Mouse (Mus musculus) telencephalon, adult 2 months (tissue): ENCODE measurements around the gene Gm17545.
A peak's percentile ranks its signal among the peaks of the same experiment; 100 is the strongest.
"Not testable (repeated sequence)": the region's sequence is repeated elsewhere in the genome, so short reads cannot be mapped to it uniquely, and the experiment has no call there.

Experiments
- DNase-seq: peaks from one replicate; pipeline ENCODE4 v3.0.0-alpha.2; 2011; ENCODE audit warnings: low read depth, low spot score

The Gm17545 gene

DNA sequence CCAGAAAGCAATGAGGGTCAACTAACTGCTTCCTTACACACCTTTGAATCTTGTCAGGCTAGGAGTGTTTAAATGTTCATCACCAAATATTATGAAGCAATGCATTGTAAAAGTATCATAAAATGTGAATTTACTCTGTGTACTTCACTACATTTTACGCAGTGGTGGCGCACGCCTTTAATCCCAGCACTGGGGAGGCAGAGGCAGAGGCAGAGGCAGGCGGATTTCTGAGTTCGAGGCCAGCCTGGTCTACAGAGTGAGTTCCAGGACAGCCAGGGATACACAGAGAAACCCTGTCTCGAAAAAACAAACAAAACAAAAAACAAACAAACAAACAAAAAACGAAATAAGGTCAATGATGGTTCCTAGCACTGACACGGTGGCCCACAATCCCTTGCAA is at the start of gene Gm17545:
Gene Gm17545 (plus strand): TSS at position 301 of the 400 bp plus-strand sequence.
- DNase-seq = not testable (repeated sequence)

DNA sequence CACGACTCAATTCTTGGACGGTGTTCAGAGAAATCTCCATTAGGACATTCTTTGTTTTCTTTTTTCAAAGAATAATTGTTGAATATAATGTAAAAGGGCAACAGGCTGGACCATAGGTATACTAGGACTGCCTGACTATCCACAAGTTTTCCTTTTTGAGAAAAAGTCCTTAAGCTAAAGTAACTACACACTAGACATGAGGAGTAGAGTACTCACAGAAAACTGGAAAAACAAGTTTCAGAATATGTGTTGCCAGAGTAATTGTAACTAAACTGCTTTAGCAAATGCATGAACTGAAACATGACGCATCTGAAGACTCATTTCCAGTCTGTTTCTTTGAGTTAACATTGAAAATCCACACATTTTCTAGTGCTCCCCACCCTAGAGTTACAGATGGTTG is 48.7 kb upstream of the Gm17545 start:
- DNase-seq = no peak

- DNase-seq = not testable (repeated sequence)
Measured at GRCm38 (mm10) chr9:22407633-22408032, 46.5 kb upstream of the Gm17545 start.

GRCm38 (mm10) chr9:22408344-22408743 is 45.7 kb upstream of the Gm17545 start:
- DNase-seq = peak; percentile 58

GRCm38 (mm10) chr9:22409501-22409900 is 44.6 kb upstream of the Gm17545 start:
- no peak for DNase-seq

DNA sequence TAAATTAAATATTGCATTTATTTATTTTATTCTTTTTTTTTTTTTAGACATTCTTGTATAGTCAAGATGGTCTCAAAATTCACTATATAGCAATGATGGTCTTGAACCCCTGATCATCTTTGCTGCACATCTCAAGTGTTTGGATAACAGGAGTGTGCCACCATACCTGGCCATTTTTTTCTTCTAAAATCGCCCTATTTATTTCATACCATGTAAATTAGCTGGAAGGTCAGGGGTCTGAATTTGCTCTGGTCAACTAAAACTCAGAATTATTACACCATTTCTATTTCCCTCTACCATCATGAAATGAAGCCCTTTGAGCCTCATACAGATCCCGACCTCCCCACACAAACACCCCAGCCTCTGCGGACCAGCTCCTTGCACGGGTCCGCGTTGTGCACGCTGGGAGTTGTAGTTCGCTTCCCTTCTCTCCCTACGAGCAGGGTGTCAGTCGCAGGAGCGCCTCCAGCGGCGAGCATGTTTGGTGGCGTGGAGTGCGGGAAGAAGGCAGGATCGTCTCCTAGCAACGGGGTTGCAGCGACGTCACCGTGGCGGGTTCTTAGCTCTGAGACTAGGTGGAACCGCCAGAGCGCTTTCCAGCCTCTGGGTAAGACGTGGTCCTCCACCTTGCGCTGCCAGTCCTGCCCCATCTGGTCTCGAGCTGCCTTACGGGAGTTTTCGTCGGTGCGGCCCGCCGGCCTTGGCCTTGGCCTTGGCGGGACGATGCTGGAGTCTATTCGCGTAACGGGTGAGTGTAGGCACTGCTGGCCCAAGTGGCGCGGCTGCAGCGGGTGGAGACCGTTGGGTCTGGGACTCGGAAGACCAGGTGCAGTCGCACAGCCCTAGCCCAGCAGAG is 42.9 kb upstream of the Gm17545 start, which contains the start of gene 9530077C05Rik:
Gene 9530077C05Rik (plus strand): TSS at position 512 of the 856 bp plus-strand sequence.
- DNase-seq = peak; percentile 97

- no peak for DNase-seq
Measured at GRCm38 (mm10) chr9:22416187-22416586, 37.9 kb upstream of the Gm17545 start.

DNA sequence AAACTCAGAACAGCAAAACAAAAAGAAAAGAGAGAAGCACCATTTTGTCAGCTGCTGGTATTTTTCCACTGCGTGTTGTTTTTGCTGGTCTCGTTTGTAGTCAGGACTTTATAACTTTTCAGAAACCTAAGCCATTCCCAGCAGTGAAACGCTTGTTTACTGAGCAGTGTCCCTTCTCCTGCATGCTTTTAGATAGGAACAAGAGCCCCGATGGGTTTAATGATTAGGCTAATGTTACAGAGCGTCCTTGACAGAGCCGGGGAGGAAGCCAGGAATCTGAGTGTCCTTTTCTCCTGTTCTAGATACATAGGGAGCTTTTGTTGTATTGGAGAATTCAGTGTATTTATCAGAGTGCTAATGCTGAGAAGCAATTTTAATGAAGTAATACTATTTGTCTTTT is 36.5 kb upstream of the Gm17545 start:
- no peak for DNase-seq

DNA sequence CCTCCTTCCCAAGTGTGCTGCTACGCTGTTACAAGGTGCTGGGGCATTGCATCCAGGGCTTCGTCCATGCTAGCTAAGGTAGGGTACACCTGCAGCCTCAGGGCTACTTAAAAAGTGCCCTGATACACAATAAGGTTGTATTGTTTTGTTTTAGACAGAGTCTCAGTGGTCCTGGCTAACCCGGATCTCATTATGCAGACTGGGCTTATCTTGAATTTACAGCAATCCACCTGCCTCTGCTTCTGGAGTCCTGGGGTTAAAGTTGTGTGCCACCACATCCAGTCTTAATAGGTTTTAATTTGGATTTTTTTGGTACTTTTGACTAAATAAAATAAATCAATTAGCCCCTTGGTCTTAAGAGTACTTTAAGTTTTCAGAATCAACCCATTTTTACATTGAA is 34.2 kb upstream of the Gm17545 start:
- DNase-seq = no peak

GRCm38 (mm10) chr9:22420491-22420890 is 33.6 kb upstream of the Gm17545 start:
- DNase-seq = no peak

DNA sequence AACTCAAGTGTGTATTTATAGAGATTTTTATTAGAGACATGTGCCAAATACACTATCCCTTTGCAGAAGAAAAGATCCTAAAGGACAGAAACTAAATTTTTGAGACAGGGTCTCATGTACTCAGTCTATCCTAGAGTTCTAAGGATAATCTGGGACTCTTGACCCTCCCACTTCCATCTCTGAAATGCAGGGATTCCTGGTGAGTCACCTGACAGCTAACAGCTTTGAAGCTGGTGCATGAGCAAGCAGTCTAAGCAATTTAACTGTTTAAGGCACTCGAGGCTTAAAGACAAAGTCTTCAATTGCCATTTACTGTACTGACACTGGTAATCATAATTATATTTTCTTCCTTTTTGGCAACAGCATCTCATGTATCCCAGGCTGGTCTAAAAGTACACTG is 31.5 kb upstream of the Gm17545 start:
- no peak for DNase-seq

GRCm38 (mm10) chr9:22423507-22423906 is 30.6 kb upstream of the Gm17545 start:
- no peak for DNase-seq

DNA sequence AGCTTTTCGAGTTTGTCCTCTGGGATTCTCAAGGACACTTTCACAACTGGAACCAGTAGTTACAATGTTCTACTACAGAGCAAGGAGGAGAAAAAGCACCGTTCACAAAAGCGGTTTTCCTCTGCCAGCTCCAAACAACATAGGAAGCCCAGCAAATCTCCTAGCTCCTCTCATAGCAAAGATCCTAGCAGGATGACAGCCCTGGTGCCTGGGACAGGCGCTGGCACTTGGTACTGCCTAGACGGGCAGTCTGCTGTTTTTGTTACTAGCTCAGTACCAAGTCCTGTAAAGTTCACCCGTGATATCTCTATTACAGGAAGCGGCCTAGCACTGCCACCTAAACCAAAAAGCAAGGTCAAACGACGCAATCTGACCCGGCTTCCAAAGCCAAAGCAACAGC is 29.9 kb upstream of the Gm17545 start:
- DNase-seq = no peak

GRCm38 (mm10) chr9:22424719-22425118 is 29.4 kb upstream of the Gm17545 start:
- DNase-seq = no peak

GRCm38 (mm10) chr9:22428028-22428665 is 25.9 kb upstream of the Gm17545 start:
- no peak for DNase-seq

GRCm38 (mm10) chr9:22428666-22429410 is 25.3 kb upstream of the Gm17545 start:
- DNase-seq = no peak

DNA sequence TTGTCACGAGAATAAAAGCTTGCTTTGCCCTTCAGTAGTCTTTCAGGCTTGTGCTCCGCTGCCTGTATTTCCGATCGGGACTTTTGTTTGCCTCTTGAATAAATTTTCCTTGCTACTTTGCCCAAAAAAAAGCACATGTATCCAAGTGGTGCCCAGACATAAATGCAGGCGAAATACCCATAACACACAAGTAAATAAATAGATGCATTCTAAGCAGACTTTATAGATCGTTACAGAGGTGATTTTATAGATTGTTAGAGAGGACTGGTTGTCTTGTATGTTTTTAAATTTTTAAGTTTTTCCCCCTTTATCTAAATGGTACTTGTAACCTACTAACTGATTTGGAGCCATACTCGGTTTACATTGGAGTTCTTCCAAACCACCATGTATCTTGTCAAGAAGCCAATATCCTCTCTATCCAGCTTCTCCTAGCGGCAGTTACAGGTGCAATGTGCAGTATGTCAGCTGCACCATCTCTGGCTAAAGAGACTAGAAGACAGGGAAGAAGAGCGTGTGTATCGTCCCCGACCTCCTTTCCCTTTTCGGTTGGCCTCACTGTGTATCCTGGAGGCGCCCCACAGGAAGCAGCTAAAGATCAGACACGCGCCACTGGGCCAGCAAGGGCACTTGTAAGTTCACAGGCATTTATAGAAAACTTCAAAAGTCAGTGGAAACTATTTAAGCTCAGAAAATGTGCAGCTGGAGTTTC is 24.4 kb upstream of the Gm17545 start:
- no peak for DNase-seq

DNA sequence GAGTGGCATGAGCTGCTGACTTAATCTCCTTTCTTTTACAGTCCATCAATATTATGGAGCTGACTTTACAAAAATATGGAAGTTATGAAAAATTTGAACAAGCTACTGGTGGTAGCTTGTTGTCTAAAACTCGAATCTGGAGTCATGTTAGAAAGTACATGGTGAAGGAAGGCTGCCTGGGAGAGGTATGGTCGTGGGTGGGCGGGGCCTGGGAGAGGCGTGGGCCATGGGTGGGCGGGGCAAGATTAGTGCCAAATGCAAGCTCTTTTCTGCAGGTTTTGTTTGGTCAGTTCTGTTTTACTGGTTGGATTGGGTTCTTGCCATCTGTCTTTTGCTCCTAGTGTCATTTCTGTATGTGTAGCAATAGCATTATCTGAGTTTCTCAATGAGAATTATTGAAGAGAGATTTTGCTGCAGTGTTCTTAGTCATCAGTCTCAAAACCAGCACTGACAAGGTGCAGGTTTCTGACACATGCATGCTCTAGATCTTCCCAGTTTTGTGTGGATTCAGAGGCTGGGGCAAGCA is 23.7 kb upstream of the Gm17545 start:
- no peak for DNase-seq

GRCm38 (mm10) chr9:22433221-22433620 is 20.9 kb upstream of the Gm17545 start:
- no peak for DNase-seq

DNA sequence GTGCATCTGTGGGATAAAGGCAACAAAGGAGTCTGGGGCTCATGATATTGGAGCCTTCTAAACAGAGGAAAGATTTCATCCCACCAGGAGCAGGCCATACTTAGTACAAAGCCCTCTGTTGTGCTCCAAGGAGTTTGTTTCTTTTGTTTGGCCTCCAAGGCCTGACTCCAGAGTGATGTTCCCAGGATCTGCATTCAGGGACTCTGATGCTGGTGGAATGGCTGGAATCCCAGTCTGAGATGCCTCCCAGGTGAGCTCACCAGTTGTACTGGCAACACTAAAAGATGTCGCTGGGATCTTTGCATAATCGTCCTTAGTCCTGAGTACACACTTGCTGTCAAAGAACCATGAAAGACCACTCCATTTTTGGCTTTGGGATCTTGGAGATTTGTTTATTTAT is 20.0 kb upstream of the Gm17545 start:
- no peak for DNase-seq

DNA sequence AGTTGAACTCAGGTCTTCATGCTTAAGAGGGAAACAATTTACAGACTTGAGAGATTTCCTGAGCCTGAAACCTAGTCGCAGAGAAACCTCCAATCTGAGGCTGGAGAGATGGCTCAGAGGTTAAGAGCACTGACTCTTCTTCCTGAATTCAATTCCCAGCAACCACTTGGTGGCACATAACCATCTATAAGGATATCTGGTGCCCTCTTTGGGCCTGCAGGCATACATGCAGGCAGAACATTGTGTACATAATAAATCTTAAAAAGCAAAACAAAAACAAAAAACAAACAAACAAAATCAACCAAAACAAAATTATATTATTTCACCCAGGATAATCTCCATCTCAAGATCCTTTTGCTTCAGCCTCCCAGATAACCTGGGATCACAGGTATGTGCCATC is 15.3 kb upstream of the Gm17545 start:
- DNase-seq = no peak
